Mouse (Mus musculus): Measurements from ENCODE around the gene Brat1.

The Brat1 gene

GRCm38 (mm10) chr5:140702618-140703175 lies 2.1 kb upstream of the Brat1 start:
- peak; percentile 15 for DNase-seq

DNA sequence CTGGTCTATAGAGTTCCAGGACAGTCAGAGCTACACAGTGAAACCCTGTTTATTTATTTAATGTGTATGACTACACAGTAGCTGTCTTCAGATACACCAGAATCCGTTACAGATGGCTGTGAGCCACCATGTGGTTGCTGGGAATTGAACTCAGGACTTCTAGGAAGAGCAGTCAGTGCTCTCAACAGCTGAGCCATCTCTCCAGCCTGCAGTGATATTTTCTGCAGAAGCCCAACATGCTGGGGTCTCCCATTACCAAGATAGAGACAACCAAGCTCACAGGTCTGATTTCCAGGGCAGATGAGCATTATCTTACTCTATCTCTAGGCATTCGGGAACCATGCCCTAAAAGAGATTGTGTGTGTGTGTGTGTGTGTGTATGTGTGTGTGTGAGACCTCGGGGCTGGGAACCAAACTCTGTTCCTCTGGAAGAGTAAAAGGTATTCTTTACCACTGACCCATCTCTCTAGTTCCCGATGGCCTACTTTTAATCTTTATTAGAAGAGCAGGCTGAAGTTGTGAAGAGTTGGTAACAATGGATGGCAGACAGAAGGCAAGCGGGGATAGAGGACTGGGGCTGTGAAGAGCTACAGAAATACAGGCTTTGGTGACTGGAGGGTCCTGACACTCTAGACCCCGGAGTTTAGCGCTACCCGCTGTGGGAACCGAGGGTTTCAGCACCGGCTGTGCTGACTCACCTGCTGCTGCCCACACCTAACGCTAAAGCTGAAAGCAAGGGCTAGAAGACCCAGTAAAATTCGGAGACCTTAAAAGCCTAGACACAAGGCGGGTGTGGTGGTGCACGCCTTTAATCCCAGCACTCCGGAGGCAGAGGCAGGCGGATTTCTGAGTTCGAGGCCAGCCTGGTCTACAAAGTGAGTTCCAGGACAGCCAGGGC lies 1.1 kb upstream of the Brat1 start:
- peak; percentile 28 for DNase-seq

DNA sequence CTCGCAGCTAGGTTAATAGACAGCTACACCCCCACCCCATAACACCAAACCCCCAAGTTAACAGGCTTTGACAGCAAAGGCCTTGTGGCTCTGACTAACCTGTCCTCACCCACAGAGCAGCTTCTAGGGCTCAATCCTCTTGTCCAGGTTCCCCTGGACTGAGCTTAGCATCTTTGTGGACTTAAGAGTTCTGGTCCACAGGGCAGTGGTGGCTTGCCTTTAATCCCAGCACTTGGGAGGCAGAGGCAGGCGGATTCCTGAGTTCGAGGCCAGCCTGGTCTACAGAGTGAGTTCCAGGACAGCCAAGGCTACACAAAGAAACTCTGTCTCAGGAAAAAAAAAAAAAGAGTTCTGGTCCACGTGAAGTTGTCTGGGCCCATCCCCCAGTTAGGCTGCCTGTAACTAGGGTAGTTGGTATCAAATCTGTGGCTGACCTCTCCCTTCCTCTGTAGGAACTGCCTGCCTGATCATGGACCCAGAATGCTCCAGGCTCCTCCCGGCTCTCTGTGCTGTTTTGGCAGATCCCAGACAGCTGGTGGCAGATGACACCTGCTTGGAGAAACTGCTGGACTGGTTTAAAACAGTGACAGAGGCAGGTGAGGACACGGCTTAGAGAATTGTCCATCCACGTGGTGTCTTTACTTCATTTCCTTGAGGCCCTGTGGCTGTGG lies 825 bp downstream of the Brat1 start:
- DNase-seq: peak; percentile 33

GRCm38 (mm10) chr5:140710315-140710714 lies 5.5 kb downstream of the Brat1 start:
- DNase-seq: no peak

- DNase-seq: no peak
Measured at GRCm38 (mm10) chr5:140711040-140711439, 6.2 kb downstream of the Brat1 start.

GRCm38 (mm10) chr5:140720773-140721172 lies 16.0 kb downstream of the Brat1 start:
- DNase-seq: no peak

DNA sequence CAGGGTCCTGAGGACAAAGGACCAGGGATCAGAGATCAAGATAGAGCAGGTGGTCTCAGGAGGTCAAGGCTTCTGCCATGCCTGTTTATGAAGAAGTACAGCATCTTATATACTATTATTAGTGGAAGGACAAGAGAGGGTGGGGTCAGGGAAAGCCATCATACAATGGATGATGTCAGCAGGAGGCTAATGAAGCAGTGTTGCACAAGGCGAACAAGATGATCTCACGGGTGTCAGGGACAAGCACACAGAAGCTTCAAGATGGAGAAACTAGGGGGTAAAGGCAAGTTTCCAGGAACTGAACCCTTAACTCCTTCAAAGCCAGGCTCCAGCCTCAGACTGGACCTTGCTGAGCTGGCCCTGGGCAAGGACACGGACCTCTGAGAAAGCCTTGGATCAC lies 17.3 kb downstream of the Brat1 start:
- no peak for DNase-seq

- DNase-seq: no peak
Measured at GRCm38 (mm10) chr5:140723822-140724221, 19.0 kb downstream of the Brat1 start, which contains the start of gene Amz1. Gene Amz1, plus strand, starts transcription at chr5:140724127.

GRCm38 (mm10) chr5:140726062-140726839 lies 21.4 kb downstream of the Brat1 start:
- DNase-seq: no peak

DNA sequence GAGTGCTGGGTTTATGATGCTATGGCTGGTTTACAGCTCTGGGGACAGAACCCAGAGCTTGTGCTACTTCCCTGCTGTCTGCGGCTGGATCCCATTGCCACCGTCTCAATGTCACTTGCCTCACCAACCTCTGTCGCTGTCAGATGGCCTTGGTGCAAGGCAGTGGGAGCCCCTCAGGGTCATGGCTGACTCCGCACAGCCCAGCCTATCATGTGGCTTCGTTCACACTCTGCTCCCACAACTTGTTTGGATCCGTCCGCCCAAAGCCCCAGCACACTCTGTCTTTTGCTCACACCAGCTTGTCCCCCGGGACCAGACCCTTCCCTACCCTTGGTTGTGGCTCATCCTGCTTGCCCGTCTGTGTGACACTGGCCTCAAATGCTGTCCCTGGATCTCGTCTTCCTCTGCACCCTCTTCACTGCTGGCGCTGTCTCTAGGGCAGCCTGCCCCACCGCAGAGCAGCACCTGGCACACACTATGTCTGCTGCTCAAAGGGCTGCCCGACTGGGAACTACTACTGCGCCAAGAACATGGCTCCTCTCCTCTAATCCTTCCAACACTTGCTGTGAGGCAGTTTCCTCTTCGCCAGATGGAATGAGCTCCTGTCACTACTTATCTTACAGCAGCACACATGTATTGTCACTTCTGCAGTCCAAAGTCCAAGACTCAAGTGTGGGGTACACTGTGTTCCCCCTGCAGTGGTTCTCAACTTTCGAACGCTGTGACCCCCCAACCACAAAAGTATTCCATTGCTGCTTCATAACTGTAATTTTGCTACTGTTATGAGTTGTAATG lies 22.3 kb downstream of the Brat1 start:
- no peak for DNase-seq

DNA sequence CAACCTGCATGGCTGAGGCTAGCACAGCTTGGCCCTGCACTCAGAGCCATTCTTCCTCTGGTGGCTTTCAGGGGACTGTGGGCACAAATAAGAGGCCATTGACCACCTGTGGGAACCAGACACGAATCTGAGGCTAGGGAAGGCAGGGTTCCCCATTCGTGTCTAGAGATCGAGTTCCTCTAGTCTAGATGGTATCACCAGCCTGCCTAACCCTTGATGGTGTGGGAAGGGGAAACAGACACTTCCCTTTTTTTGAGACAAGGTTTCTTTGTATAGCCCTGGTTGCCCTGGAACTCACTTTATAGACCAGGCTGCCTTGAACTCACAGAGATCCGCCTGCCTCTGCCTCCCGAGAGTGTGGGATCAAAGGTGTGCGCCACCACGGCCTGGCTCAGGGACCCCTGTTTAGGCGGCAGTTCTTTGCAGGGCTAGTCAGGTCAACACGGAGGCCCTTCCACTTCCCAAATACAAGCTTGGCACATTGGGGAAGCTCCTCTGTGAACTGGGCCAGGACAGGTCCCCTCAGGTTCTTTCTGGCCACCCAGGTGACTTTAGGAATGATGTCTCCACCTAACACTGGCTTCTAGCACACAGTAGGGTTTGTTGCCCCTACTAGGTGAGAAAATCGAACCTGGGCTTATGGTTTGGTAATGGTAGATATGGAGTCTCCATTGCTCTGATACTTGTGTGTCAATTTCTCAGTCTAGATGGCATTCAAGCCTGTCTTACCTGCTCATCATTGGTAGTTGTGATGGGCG lies 26.4 kb downstream of the Brat1 start:
- no peak for DNase-seq

GRCm38 (mm10) chr5:140732195-140732594 lies 27.4 kb downstream of the Brat1 start:
- no peak for DNase-seq

GRCm38 (mm10) chr5:140733336-140733735 lies 28.5 kb downstream of the Brat1 start:
- DNase-seq: no peak

GRCm38 (mm10) chr5:140735297-140735696 lies 30.5 kb downstream of the Brat1 start:
- DNase-seq: no peak

- DNase-seq: no peak
Measured at GRCm38 (mm10) chr5:140736166-140736565, 31.4 kb downstream of the Brat1 start.

- peak; percentile 42 for DNase-seq
Measured at GRCm38 (mm10) chr5:140739813-140740212, 35.0 kb downstream of the Brat1 start.

DNA sequence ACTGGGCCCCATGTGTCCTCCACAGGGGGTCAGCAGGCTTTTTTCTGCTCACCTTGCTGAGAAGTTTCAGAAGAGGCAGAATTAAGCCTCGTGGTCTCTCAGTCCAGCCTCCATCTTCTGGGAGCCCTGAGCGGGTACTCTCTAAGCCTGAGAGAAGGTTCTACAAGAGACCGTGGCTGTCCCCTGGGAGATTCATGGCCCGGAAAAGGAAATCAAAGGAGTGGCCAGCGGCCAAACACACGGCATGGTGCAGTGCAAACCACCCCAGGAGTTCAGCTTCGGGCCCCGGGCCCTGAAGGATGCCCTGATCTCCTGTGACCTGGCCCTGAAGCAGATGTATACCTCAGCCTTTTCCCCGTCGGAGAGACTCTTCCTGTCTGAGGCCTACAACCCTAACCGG lies 36.2 kb downstream of the Brat1 start:
- DNase-seq: peak; percentile 44

DNA sequence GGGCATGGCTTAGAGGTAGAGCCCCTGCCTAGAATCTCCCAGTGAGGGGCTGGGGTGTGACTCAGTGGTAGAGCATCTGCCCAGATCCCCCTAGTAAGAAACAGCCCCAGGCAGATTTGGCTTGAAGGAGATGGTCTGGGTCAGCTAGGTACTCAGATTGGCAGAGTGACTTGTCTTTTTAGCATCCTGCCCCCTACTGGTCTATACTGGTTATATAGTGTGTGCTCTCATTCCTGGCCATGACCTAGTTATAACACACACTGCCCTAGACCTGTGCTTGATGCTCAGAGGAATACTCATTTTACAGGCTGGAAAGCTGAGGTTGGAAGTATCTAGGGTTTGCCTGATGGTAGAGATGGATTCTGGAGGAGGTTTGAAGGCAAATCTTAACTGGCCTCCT lies 37.1 kb downstream of the Brat1 start:
- no peak for DNase-seq

DNA sequence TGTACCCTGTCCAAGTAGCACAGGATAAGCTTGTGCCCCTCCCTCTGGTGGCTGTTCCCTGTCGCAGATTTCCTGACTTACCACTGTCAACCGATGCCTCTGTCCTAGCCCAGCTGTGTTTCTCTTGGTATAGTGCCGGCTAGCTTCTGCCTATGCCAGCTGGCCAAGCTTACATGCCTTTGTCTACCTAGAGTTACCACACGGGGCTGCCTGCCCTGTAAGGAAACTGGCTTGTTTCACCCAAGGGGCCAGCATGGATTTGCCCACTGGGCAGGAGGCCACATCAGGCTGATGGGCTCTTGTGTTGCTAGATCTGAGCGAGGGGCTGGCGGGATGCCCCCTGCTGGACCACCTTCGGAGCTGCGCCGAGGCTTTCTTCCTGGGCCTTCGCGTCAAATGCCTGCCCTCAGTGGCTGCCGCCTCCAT lies 38.9 kb downstream of the Brat1 start:
- DNase-seq: no peak

- peak; percentile 93 for DNase-seq
Measured at GRCm38 (mm10) chr5:140748425-140748824, 43.6 kb downstream of the Brat1 start.

Data from kidney, adult 9 months (tissue).